Mouse (Mus musculus) liver, embryonic 18 days (tissue): Measurements from ENCODE around the gene Flrt1. TPM values are rescaled to one million over a fixed set of nuclear protein-coding genes. Genes with fewer than 3 reads are reported as not detected.

ENCODE experiments used
- polyA plus RNA-seq: library from polyadenylated mRNA; depleted of rRNA; stranded (reverse); fragments of >200 nt; gene quantifications from 2 replicates; pipeline ENCODE4 v1.2.3, GENCODE M21; 2012; rRNA removed

Gene Flrt1
- 0.02 and 0.04 TPM in 2 replicates for polyA plus RNA-seq

GRCm38 (mm10) chr19:7105544-7105943 is at the start of gene Flrt1:
Gene Flrt1, minus strand, starts transcription at chr19:7105729.

GRCm38 (mm10) chr19:7056248-7057087 is 49.1 kb downstream of the Flrt1 start, which contains the start of gene Macrod1:
Gene Macrod1, plus strand, starts transcription at chr19:7056810.

Other genes with a start within 250 kb of the Flrt1 start
- 6.4 and 6.7 TPM in 2 replicates for gene Ccdc88b, start 247.5 kb downstream of the Flrt1 start, polyA plus RNA-seq
- 55.7 and 59.3 TPM in 2 replicates for gene Trmt112, start 196.0 kb downstream of the Flrt1 start, polyA plus RNA-seq
- 267 and 283 TPM in 2 replicates for gene Prdx5, start 195.6 kb downstream of the Flrt1 start, polyA plus RNA-seq
- gene Esrra, start 183.9 kb downstream of the Flrt1 start, polyA plus RNA-seq: 10.1 and 12.5 TPM in 2 replicates
- gene Catsperz, start 180.3 kb downstream of the Flrt1 start, polyA plus RNA-seq: 0.08 and 0.10 TPM in 2 replicates
- gene Kcnk4, start 171.2 kb downstream of the Flrt1 start, polyA plus RNA-seq: 0.03 TPM in 1 of 2 replicates, not detected in the other
- gene Bad, start 163.9 kb downstream of the Flrt1 start, polyA plus RNA-seq: 22.7 and 23.0 TPM in 2 replicates
- gene Gpr137, start 163.2 kb downstream of the Flrt1 start, polyA plus RNA-seq: 11.6 and 11.9 TPM in 2 replicates
- 40.3 and 42.2 TPM in 2 replicates for gene Ppp1r14b, start 130.8 kb downstream of the Flrt1 start, polyA plus RNA-seq
- 9.5 and 12.1 TPM in 2 replicates for gene Plcb3, start 129.3 kb downstream of the Flrt1 start, polyA plus RNA-seq
- 61.8 and 67.5 TPM in 2 replicates for gene Fkbp2, start 125.2 kb downstream of the Flrt1 start, polyA plus RNA-seq
- gene Vegfb, start 118.1 kb downstream of the Flrt1 start, polyA plus RNA-seq: 8.7 and 9.8 TPM in 2 replicates
- gene Dnajc4, start 113.2 kb downstream of the Flrt1 start, polyA plus RNA-seq: 10.4 and 11.7 TPM in 2 replicates
- gene Nudt22, start 109.6 kb downstream of the Flrt1 start, polyA plus RNA-seq: 9.5 TPM in 2 replicates
- 3.1 and 3.2 TPM in 2 replicates for gene Trpt1, start 109.6 kb downstream of the Flrt1 start, polyA plus RNA-seq
- gene Fermt3, start 86.3 kb downstream of the Flrt1 start, polyA plus RNA-seq: 47.6 and 60.3 TPM in 2 replicates
- gene Stip1, start 65.8 kb downstream of the Flrt1 start, polyA plus RNA-seq: 57.8 and 59.8 TPM in 2 replicates
- gene Macrod1, start 48.9 kb downstream of the Flrt1 start, polyA plus RNA-seq: 10.4 and 11.4 TPM in 2 replicates
- gene Otub1, start 100.6 kb upstream of the Flrt1 start, polyA plus RNA-seq: 35.7 and 36.7 TPM in 2 replicates
- gene Cox8a, start 111.9 kb upstream of the Flrt1 start, polyA plus RNA-seq: 378 and 389 TPM in 2 replicates
- 12.3 and 13.1 TPM in 2 replicates for gene Naa40, start 135.5 kb upstream of the Flrt1 start, polyA plus RNA-seq
- gene Rcor2, start 161.6 kb upstream of the Flrt1 start, polyA plus RNA-seq: 1.9 and 2.0 TPM in 2 replicates
- gene Mark2, start 236.1 kb upstream of the Flrt1 start, polyA plus RNA-seq: 11.8 and 13.6 TPM in 2 replicates